Mouse (Mus musculus): ENCODE data around the gene Ldlrad2.

Ldlrad2 gene

DNA sequence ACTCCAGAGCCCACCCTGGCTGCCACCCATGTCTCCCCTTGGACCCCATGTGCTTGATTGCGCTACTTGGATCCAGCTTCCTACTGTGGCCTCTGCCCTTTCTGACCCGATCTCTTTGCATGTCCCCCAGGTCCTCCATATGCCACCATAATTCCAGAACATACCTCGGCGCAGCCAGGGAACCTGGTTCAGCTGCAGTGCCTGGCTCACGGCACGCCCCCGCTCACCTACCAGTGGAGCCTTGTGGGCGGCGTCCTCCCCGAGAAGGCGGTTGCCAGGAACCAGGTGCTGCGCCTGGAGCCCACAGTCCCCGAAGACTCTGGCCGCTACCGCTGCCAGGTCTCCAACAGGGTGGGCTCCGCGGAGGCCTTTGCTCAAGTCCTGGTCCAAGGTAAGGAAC lies 20.9 kb downstream of the Ldlrad2 start:
- DNase-seq (ENCODE audit: low spot score in 2 of 2): no peak

DNA sequence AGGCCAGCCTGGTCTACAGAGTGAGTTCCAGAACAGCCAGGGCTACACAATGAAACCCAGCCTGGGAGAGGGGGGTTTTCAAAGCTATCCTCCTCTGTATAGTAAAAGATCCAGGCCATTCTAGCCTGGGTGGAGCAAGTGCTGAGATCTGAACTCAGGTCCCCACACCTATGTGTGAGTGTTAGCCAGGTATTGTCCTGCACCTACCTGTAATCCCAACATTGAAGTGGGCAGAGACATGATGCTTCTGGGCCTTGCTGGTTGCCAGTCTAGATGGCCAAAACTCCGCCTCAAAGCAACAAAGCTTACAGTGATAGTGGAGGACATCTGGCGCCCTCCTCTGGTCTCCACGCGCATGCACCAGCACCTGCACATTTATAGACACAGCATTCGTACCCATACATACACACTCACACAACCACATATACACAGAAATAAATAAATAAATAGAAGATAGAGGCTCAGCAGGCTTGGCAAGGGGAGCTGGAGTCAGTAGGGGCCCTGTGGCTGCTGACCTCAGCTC lies 28.3 kb downstream of the Ldlrad2 start:
- DNase-seq (ENCODE audit: low spot score in 2 of 2): peak in 1 of 2 experiments; percentile 6

DNA sequence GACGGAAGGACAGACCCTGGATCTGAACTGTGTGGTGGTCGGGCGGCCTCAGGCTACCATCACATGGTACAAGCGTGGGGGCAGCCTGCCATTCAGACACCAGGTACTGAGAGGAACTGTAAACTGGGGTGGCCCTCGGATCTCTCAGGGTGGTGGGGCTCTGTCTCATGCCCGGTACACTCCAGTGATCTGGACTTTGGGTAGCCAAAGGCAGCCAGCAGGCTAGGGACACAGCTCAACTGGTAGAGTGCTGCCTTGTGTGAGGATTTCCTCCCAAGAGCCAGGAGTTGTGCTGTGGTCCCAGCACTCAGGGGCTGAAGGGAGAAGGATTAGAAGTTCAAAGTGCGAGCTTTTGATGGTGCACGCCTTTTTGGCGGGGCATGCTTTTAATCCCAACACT lies 28.8 kb downstream of the Ldlrad2 start:
- DNase-seq (ENCODE audit: low spot score in 2 of 2): no peak

DNA sequence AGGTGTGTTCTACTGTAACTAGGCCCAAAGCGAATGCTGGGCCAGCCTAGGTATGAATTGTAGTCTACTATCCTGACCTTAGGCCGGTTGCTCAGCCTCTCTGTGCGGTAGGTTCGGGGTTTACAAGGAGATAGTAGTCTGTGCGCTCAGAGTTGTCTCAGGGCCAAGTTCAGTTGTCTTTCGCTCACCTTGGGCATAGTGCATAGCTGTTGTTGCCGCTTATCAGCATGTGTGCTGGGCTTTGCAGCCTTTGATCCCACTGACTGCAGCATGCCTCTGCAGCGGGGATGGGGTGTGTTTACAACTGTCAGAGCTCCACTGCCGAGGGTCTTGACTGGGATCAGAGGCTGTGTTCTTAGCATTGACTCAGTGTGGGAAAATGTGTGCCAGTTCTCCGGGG lies 31.4 kb downstream of the Ldlrad2 start:
- DNase-seq (ENCODE audit: low spot score in 2 of 2): no peak

DNA sequence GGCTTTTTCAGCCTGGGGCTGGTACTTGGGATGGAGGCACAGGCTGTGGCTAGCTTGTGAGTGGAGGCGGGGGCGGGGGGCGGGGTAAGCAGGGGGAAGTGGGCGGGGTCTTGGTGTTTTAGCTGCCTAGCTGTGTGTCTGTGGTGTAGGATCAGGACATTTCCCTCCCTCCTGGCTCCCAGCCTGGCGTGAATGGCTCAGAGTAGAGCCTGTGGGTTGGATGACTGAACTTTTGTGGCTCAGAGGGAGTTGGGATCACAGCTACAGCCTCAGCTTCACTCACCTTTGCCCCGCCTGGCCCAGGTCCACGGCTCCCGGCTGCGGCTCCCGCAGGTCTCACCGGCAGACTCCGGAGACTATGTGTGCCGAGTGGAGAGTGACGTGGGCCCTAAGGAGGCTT lies 34.0 kb downstream of the Ldlrad2 start:
- no peak for DNase-seq (ENCODE audit: low spot score in 2 of 2)

DNA sequence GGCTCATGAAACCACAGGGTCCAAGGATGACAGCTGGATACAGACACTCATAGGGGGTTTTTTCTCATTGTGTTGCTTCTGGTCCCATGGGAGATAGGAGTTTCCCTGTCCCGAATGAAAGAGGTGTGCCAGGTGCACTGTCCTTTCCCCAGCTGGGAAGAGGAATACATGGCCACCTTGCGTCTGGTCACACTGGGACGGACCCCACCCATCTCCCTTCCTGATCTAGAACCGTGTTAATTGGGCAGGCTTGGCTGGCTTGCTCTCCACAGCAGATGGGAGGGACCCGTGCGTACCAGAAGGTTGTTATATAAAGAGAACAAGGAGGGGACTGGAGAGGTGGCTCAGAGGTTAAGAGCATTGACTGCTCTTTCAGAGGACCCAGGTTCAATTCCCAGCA lies 46.5 kb downstream of the Ldlrad2 start:
- DNase-seq (ENCODE audit: low spot score in 2 of 2): no peak

DNA sequence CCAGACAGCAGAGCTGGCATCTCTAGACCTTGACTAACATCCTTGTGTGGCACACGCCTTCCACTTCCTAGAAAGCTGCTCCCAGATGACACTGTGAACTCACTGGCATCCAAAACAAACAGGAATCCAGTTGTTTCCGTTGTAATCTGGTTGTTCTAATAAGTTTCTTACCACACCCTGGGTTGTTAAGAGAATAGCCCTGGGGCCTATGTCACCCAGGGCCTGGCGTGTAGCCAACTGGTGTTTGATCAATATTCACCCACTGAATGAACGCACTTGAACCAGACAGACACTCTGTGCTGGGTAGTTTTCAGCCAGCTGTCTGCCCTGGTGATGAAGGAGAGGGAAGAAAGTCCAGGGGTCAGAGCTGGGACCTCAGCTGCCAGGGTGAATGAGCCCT lies 47.0 kb downstream of the Ldlrad2 start:
- no peak for DNase-seq (ENCODE audit: low spot score in 2 of 2)

DNA sequence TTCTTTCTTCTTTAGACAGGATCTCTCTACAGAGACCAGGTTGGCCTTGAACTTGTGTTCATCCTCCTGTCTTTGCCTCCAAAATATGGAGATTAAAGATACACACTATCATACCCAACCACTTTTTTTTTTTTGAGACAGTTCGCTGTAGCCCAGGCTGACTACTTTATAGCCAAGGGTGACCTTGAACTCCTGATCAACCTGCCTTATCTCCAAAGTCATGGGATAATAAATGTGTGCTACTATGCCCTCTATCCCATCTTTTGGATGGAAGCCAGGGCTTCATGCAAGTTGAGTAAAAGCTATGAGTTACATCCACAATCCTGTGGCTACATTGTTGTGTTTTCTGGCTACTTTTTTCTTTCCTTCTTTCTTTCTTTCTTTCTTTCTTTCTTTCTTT lies 48.9 kb downstream of the Ldlrad2 start:
- no peak for DNase-seq (ENCODE audit: low spot score in 2 of 2)

All from frontal cortex, postnatal 25 days (tissue).